Mouse (Mus musculus) CH12.LX (cell line): Measurements from ENCODE around the gene Arid5b.

Source experiments
- CTCF ChIP-seq, 2 experiments: IDR thresholded peaks in 1 of 2; conservative IDR thresholded peaks in 1 of 2; 2 replicates each; pipeline ENCODE4 v1.5.1; 2011 to 2012; ENCODE audit warnings: low read depth in 2 of 2, low read length in 2 of 2, improper control_type of control experiment in 1 of 2, inconsistent platforms in 1 of 2, mild to moderate bottlenecking in 1 of 2, moderate library complexity in 1 of 2
- E2F4 ChIP-seq: IDR thresholded peaks from 2 replicates; pipeline ENCODE4 v1.6.1; 2011; ENCODE audit warnings: low read depth, low read length, improper control_type of control experiment; ENCODE audit not compliant: insufficient replicate concordance
- GABPA ChIP-seq: IDR thresholded peaks from 2 replicates; pipeline ENCODE4 v1.6.1; 2012; ENCODE audit warnings: low read depth, low read length, improper control_type of control experiment, inconsistent platforms; ENCODE audit not compliant: insufficient replicate concordance
- MAZ ChIP-seq: IDR thresholded peaks from 2 replicates; pipeline ENCODE4 v1.6.1; 2012; ENCODE audit warnings: low read depth, mild to moderate bottlenecking, inconsistent platforms, low read length, improper control_type of control experiment, moderate library complexity

DNA sequence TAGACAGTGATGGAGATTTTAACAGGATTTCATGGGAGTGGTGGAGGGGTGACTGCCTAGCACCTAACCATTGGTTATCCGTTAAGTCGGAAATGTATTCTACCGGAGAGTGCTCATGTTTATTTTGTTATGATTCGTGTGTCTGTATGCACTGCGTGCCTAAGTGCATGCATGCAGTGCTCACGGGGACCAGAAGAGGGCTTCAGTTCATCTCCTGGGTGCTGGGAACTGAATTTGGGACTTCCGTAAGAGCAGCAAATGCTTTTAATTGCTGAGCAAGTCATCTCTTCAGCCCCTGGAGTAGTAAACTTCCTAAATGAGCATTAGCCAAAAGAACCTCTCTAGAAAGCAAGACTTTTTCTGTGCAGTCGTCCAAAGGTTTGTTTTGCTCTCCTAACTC is 226.2 kb downstream of the Arid5b start:
- peak; percentile 12 to 42; a peak in 2 of 4 replicates for TF ChIP-seq CTCF (conservative IDR thresholded peaks at IDR 0.05 in 1 of 2, IDR thresholded peaks at IDR 0.05 in 1 of 2; ENCODE audit: low read depth in 2 of 2, low read length in 2 of 2)
- TF ChIP-seq MAZ, result no peak
- no peak for TF ChIP-seq E2F4
- no peak for TF ChIP-seq GABPA
